Mouse (Mus musculus) heart, embryonic 15.5 days (tissue): ENCODE measurements around the gene Tbl2. TPM values are rescaled to one million over a fixed set of nuclear protein-coding genes. Genes with fewer than 3 reads are reported as not detected.

Experiments used
- ATAC-seq: fragments of 200-750 bp; cut with Nextera tagmentation; replicated peaks from 2 replicates; pipeline ENCODE4 v1.8.0; 2017; ENCODE audit warnings: low read depth, moderate TSS enrichment; ENCODE audit not compliant: insufficient number of reproducible peaks, insufficient read depth, low FRiP score
- H3K27ac ChIP-seq: fragments of 300-500 bp; sonication (generic); 2 replicates; pipeline ENCODE4 v1.5.1; 2015; ENCODE audit warnings: mild to moderate bottlenecking, inconsistent platforms
- H3K27me3 ChIP-seq: fragments of 300-500 bp; sonication (generic); 2 replicates; pipeline ENCODE4 v1.6.1; 2015; ENCODE audit warnings: inconsistent platforms
- H3K36me3 ChIP-seq: fragments of 300-500 bp; sonication (generic); 2 replicates; pipeline ENCODE4 v1.6.1; 2015; ENCODE audit warnings: mild to moderate bottlenecking, inconsistent platforms
- H3K4me1 ChIP-seq: fragments of 300-500 bp; sonication (generic); replicated peaks from 2 replicates; pipeline ENCODE4 v1.6.1; 2015; ENCODE audit warnings: inconsistent platforms
- H3K4me2 ChIP-seq: fragments of 300-500 bp; sonication (generic); 2 replicates; pipeline ENCODE4 v1.6.1; 2015; ENCODE audit warnings: inconsistent platforms, mild to moderate bottlenecking, moderate library complexity
- H3K4me3 ChIP-seq: fragments of 300-500 bp; sonication (generic); 2 replicates; pipeline ENCODE4 v1.5.1; 2015; ENCODE audit warnings: mild to moderate bottlenecking, inconsistent platforms
- H3K9ac ChIP-seq: fragments of 300-500 bp; sonication (generic); 2 replicates; pipeline ENCODE4 v1.6.1; 2015; ENCODE audit warnings: mild to moderate bottlenecking, inconsistent platforms
- H3K9me3 ChIP-seq: fragments of 300-500 bp; sonication (generic); replicated peaks from 2 replicates; pipeline ENCODE4 v1.6.1; 2016; ENCODE audit warnings: inconsistent platforms
- WGBS: fragments of 180-500 bp; shearing (Covaris S2); methylation state at CpG from one replicate; pipeline ENCODE4 v1.1.7; 2015; ENCODE audit warnings: mixed read lengths; 5-methylcytosine and 5-hydroxymethylcytosine counted together
- polyA plus RNA-seq: library from polyadenylated mRNA; unstranded; fragments of >200 nt; fragmentation: Nextera tagmentation; extraction: Ambion mirVana; gene quantifications from 2 replicates; pipeline ENCODE4 v1.2.1, GENCODE M21; 2015

Gene Tbl2
- 17.2 and 20.2 TPM in 2 replicates for polyA plus RNA-seq

DNA sequence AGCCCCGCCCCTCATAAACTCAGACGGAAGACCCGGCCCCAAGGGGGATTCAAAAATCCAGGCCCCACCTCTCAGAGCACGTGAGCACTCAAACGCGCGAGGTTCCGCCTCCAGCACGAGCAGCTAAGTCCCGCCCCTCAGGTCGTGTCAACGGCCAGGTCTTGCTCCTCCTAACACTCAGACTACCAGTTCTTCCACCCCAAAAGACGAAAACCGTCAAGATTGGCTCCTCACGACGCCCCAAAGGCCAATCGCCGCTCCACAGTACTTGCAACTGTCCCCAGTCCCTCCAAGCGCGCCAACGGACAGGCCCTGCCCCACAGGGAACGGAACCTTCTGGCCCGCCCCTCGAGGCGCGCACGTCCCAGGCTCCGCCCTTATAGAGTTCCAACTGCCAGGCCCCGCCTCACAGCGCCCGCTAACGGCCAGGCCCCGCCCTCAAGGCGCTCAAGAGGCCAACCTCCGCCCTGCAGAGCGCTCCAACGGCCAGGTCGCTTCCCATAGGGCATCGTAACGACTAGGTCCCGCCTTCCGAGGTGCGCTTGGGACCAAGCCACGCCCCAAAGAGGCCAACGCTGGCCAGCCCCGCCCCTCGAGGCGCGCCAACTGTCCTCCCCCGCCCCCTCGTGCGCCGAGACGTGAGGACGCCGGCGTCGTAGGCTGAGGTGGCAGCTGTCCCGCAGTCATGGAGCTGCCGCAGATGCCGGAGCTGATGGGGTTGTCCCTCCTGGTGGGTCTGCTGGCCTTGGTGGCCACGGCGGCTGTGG is at the start of gene Tbl2:
Tbl2 (plus strand) TSS at position 605 of the 767 bp plus-strand sequence.
- Histone ChIP-seq H3K9me3 (no peaks in the 10 kb centered on the region), H3K9ac (peak within 1 kb of the TSS; percentile 85), H3K27ac (peak within 1 kb of the TSS; percentile 96), H3K4me2 (peak within 1 kb of the TSS; percentile 82), H3K27me3 (no peaks in the 10 kb centered on the region), H3K4me1 (peaks cover 20% of the 10 kb centered on the region), H3K36me3 (peaks cover 12% of the 10 kb centered on the region; the same call in 1 of the 2 replicates), H3K4me3 (peak within 1 kb of the TSS; percentile 82)
- WGBS: under 1% methylated on average over 63 of the region's 63 CpGs
- ATAC-seq: peak; percentile 98

DNA sequence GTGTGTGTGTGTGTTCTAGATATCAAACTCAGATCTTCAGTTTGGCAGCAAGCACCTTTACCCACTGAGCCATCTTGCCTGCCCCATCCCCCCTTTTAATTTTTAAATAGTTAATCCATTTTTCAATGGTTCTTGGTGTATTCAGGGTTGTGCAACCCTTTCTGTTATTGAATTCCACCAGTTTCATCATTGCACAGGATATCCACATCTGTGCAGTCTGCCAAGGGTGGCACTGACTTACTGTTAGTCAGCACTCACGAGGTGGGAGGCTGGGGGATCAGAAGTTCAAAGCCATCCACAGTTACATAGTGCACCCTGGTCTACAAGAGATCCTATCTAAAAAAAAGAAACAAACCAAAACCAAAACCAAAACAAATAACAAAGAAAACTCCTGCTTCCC is 48.5 kb upstream of the Tbl2 start:
- Histone ChIP-seq H3K4me2 (no peak overlapping the region), H3K9ac (no peak overlapping the region), H3K4me1 (no peaks in the 10 kb centered on the region), H3K9me3 (no peaks in the 10 kb centered on the region), H3K27me3 (peaks cover 32% of the 10 kb centered on the region), H3K27ac (no peak overlapping the region), H3K36me3 (no peaks in the 10 kb centered on the region), H3K4me3 (no peak overlapping the region)
- 56% methylated on average over 1 of the region's 1 CpGs for WGBS
- ATAC-seq: no peak

DNA sequence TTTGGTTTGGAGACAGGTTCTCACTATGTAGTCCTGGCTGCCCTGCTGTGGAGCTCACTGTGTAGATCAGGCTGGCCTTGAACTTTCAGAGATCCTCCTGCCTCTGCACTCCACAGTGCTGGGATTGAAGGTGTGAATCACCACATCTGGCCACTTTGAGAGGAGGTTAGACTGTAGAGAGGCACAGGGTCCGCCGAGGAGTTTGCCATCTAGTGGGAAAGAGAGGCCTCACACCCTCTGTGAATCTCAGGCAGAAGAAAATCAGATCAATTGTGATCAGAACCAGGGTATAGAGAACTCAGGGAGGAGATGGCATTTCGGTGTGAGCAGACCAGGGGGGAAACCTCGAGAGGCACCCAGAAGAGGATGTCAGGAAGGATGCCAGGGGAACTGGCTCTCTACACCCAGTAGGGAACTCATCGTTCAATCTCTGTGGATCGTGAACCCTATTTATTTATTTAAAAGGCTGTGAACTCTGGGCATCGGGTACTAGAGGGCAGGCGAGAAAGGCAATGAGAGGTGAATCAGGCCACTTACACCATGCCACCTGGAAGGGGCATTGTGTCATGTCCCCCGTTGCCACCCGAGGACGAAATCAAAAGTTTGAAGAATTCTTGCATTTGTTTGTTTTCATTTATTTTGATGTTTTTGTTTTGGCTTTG is 45.3 kb upstream of the Tbl2 start:
- WGBS: 58% methylated on average over 11 of the region's 11 CpGs
- H3K4me2 ChIP-seq: no peak overlapping the region
- H3K9ac ChIP-seq: no peak overlapping the region
- H3K4me1 ChIP-seq: peaks cover 19% of the 10 kb centered on the region
- H3K36me3 ChIP-seq: no peaks in the 10 kb centered on the region
- H3K27me3 ChIP-seq: peaks cover 53% of the 10 kb centered on the region
- no peak for ATAC-seq
- no peaks in the 10 kb centered on the region for H3K9me3 ChIP-seq
- H3K27ac ChIP-seq: no peak overlapping the region
- H3K4me3 ChIP-seq: no peak overlapping the region

DNA sequence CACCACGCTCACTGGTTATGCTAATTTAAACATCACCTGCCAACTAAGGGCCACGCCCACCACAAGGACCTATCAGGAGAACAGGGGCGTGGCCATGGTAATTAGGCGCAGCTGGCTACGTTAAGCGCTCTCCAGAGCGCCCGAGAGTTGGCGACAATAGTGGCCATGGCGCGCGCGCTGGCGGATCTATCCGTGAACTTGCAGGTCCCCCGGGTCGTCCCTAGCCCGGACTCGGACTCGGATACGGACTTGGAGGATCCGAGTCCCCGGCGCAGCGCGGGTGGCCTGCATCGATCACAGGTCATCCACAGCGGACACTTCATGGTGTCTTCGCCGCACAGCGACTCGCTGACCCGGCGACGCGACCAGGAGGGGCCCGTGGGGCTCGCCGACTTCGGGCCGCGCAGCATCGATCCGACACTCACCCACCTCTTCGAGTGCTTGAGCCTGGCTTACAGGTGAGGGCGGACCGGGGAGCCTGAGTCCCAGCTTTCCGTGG is 42.6 kb upstream of the Tbl2 start:
- Histone ChIP-seq H3K4me1 (peaks cover 19% of the 10 kb centered on the region), H3K27ac (no peak overlapping the region), H3K27me3 (peaks cover 69% of the 10 kb centered on the region), H3K36me3 (no peaks in the 10 kb centered on the region), H3K4me3 (peak overlapping the region; percentile 56), H3K9me3 (no peaks in the 10 kb centered on the region), H3K9ac (peak overlapping the region; percentile 56), H3K4me2 (peak overlapping the region; percentile 94)
- under 1% methylated on average over 48 of the region's 48 CpGs for WGBS
- peak; percentile 63 for ATAC-seq

DNA sequence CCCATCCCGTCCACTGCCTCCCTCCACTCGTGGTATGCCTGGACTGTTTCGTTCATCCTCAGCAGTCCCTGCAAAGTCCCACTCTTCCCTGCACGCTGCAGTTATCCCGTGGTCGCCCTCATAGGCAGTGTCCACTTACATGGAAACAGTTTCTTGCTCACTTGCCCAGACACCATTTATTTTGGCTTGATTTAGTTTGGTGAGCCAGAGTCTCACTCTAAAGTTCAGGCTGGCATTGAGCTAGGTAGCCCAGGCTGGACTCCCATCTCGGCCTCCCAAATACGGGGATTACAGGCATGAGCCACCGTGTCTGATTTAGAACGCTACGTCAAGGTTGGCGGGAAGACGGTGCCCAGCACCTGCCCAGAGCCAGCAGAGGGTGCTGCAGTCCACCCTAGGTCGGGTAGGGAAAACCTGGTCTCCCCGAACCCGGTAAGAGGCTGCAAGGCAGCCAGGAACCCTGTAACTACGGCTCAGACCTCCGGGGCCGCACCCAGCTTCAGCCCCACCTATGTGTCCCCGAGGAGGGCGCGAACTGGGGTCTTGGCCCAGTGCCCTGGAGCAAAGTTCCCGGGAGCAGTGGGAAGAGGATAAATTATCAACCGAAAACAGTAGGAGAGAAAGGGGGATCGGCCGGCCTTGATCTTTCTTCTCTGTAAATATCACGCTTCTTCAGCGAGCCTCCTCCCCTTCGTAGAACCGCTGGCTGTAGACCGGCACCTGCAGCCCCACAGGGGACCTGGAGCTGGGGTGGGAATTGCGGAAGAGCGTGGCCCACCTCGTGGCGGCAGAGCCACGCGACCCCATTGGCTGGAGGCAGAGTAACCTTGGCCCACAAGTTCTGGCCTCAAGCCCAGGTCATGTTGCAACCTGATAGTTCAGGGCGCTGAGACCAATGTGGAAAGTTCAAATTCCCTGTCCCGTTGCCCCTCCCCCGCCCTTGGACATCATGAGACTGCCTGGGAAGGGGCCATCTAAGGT is 41.6 kb upstream of the Tbl2 start:
- Histone ChIP-seq H3K27ac (no peak overlapping the region), H3K9ac (no peak overlapping the region), H3K4me1 (peaks cover 19% of the 10 kb centered on the region), H3K4me2 (peak overlapping the region; percentile 94), H3K27me3 (peaks cover 69% of the 10 kb centered on the region), H3K36me3 (no peaks in the 10 kb centered on the region), H3K9me3 (no peaks in the 10 kb centered on the region), H3K4me3 (peak overlapping the region; percentile 56)
- WGBS: 10% methylated on average over 40 of the region's 40 CpGs
- peak; percentile 36; the same call in 1 of the 2 replicates for ATAC-seq

DNA sequence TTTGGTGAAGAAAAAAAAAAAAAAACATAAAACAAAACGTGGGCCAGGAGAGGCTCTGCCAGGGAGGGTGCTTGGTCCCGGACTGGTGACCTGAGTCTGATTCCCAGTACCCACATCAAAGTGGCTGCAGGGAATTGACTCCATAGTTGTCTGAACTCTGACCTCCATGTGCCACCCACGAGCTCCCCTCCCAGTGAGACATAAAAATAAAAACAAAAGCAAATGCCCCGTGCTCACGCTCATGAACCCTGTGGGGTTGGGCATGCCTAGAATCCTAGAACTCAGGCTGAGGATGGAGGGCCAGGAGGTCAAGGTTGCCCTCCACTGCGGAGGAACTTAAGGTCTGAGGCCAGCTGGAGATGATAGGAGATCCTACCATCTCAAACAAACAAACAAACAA is 40.4 kb upstream of the Tbl2 start:
- peaks cover 19% of the 10 kb centered on the region for H3K4me1 ChIP-seq
- ATAC-seq: no peak
- no peak overlapping the region for H3K4me2 ChIP-seq
- no peak overlapping the region for H3K9ac ChIP-seq
- H3K36me3 ChIP-seq: no peaks in the 10 kb centered on the region
- no peaks in the 10 kb centered on the region for H3K9me3 ChIP-seq
- H3K4me3 ChIP-seq: no peak overlapping the region
- H3K27ac ChIP-seq: no peak overlapping the region
- peaks cover 58% of the 10 kb centered on the region for H3K27me3 ChIP-seq
- WGBS: 64% methylated on average over 6 of the region's 6 CpGs

DNA sequence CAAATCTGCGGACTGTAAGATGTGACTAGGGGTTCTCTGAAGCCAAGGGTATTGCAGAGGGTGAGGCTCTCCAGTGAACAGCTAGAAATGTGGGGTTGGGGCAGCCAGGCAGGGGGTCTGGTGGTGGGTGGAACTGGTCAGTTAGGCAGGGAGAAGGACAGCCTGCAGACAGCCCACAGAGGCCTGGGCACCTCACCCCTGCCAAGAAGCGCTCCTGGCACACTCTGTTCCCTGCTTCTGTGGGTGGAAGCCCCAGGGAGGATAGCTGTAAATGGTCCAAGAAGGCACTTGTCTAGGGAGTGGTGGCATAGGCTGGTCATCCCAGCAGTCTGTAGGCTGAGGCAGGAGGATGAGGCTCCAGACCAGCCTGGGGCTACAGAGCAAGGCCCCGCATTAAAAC is 40.0 kb upstream of the Tbl2 start:
- no peak for ATAC-seq
- Histone ChIP-seq H3K4me3 (no peak overlapping the region), H3K9ac (no peak overlapping the region), H3K4me2 (no peak overlapping the region), H3K9me3 (no peaks in the 10 kb centered on the region), H3K27me3 (peaks cover 54% of the 10 kb centered on the region), H3K4me1 (peaks cover 19% of the 10 kb centered on the region), H3K36me3 (no peaks in the 10 kb centered on the region), H3K27ac (no peak overlapping the region)
- WGBS: 83% methylated on average over 3 of the region's 3 CpGs

DNA sequence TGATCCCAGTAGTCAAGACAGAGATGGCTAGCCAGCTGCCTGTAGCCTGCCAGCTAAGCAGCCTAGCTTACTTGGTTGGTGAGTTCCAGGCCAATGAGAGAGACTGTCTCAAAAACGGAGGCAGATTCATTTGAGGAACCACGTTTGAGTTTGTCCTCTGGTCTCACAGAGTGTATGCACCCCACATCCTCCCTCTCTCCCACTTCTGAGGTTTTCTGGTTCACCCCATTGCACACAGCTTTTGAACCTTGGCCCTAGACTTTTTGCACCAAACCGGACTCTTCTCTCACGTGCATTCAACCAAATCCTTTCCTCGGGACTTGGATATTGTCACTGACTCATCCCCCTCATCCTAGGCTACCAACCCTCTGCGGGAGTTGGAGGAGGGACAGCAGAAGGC is 39.5 kb upstream of the Tbl2 start:
- no peak for ATAC-seq
- WGBS: 70% methylated on average over 6 of the region's 6 CpGs

DNA sequence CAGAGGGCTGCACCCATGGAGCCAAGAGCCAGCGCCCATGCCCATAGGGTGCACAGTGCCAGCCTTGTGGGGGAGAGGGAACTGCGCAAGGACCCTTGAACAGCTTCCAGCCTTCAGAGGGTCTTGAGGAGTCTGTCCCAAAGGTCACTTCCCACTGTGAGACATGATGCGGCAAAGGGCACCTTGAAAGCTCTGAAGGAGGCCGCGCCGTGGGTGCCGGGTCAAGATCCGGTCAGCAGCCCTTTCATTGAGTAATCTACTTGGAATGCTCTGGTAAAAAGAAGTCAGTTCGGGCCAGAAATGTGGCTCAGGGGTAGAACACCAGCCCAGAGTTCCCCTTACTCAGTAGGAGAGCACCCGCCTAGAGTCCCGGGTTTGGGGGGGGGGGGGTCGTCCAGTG is 35.7 kb upstream of the Tbl2 start:
- no peak for ATAC-seq
- Histone ChIP-seq H3K4me1 (peaks cover 6% of the 10 kb centered on the region; the same call in 1 of the 2 replicates), H3K9me3 (no peaks in the 10 kb centered on the region), H3K36me3 (no peaks in the 10 kb centered on the region), H3K4me2 (no peak overlapping the region), H3K9ac (no peak overlapping the region), H3K27me3 (peaks cover 20% of the 10 kb centered on the region), H3K4me3 (no peak overlapping the region), H3K27ac (no peak overlapping the region)
- 82% methylated on average over 12 of the region's 12 CpGs for WGBS

More for the DNA sequence above, 39.5 kb upstream of the Tbl2 start:
- H3K4me3 ChIP-seq: no peak overlapping the region
- H3K36me3 ChIP-seq: no peaks in the 10 kb centered on the region
- no peak overlapping the region for H3K4me2 ChIP-seq
- H3K27me3 ChIP-seq: peaks cover 49% of the 10 kb centered on the region
- no peak overlapping the region for H3K9ac ChIP-seq
- no peaks in the 10 kb centered on the region for H3K9me3 ChIP-seq
- no peak overlapping the region for H3K27ac ChIP-seq
- peaks cover 19% of the 10 kb centered on the region for H3K4me1 ChIP-seq

DNA sequence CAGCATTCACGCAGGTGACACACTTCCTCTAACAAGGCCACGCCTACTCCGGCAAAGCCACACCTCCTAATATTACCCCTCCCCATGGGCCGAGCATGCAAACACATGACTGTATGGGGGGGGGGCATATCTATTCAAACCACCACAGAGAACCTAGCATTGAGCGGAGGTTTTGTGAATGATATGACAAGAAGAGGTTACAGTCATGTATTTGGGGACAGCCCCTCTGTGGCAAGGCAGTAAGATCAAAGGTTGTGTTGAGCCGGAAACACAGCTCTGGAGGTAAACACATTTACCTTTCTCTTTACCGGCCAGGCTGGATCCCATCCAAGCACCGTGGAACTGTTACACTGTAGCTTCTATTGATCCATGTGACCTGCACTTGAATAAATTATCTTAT is 34.2 kb upstream of the Tbl2 start:
- H3K4me2 ChIP-seq: no peak overlapping the region
- H3K9me3 ChIP-seq: no peaks in the 10 kb centered on the region
- no peak for ATAC-seq
- WGBS: 86% methylated on average over 8 of the region's 8 CpGs
- peaks cover 5% of the 10 kb centered on the region; the same call in 1 of the 2 replicates for H3K27me3 ChIP-seq
- no peak overlapping the region for H3K27ac ChIP-seq
- H3K9ac ChIP-seq: no peak overlapping the region
- no peak overlapping the region for H3K4me3 ChIP-seq
- H3K36me3 ChIP-seq: no peaks in the 10 kb centered on the region
- H3K4me1 ChIP-seq: peaks cover 7% of the 10 kb centered on the region; the same call in 1 of the 2 replicates
